Mouse (Mus musculus): ENCODE measurements around the gene Tbl1xr1. TPM values are rescaled to one million over a fixed set of nuclear protein-coding genes. Genes with fewer than 3 reads are reported as not detected.

The Tbl1xr1 gene
- polyA plus RNA-seq, 1 experiment from 2014 or later = 10.0 TPM

DNA sequence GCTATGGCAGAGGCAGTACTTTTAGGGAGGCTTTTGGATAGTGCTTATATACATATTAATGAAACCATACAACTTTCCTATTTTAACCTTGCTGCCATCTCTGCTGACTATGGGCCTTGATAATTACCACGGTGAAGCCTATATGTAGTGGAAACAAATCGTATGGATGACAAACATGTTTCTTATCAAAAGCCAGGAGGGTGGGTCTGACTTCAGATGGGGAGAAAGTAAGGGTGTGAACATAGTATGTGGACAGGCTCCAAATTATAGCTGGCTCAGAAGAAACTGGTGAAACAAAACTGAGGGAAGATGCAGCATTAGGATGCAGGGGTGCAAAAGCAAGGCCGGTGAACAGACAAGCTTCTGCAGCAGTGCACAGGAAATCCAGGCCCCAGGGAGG is 151.6 kb downstream of the Tbl1xr1 start:
- no peaks in the 10 kb centered on the region for H3K36me3 ChIP-seq
- ATAC-seq (replicated peaks; ENCODE audit: insufficient number of reproducible peaks, insufficient read depth, low FRiP score, low read depth) = no peak
- H3K4me3 ChIP-seq = no peak overlapping the region
- no peaks in the 10 kb centered on the region for H3K9me3 ChIP-seq (replicated peaks)
- no peak overlapping the region for H3K27ac ChIP-seq
- H3K27me3 ChIP-seq = no peaks in the 10 kb centered on the region
- 60% methylated on average over 3 of the region's 3 CpGs for WGBS
- H3K4me1 ChIP-seq (replicated peaks) = no peaks in the 10 kb centered on the region
- H3K9ac ChIP-seq = no peak overlapping the region
- H3K4me2 ChIP-seq = no peak overlapping the region

DNA sequence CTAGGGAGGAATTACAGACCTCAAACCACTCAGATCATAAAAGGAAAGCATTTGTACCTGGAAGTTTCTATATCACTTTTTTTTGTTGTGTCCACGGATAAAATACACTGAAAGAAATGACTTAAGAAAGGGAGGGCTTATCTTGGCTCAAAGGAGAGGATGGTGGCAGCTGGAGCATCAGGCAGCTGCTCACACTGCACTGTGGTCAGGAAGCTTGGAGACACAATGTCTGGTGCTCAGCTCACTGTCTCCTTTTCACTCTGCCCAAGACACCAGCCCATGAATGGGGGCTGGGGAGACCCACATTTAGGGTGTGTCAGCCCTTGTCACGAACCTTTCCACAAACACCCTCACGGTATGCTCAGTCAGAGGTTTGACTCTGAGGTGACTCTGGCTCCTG is 154.2 kb downstream of the Tbl1xr1 start:
- Histone ChIP-seq H3K9me3 (replicated peaks) (no peaks in the 10 kb centered on the region), H3K4me2 (no peak overlapping the region), H3K4me1 (replicated peaks) (no peaks in the 10 kb centered on the region), H3K9ac (no peak overlapping the region), H3K27me3 (no peaks in the 10 kb centered on the region), H3K4me3 (no peak overlapping the region), H3K27ac (no peak overlapping the region), H3K36me3 (no peaks in the 10 kb centered on the region)
- WGBS = 46% methylated on average over 3 of the region's 3 CpGs
- no peak for ATAC-seq (replicated peaks; ENCODE audit: insufficient number of reproducible peaks, insufficient read depth, low FRiP score, low read depth)

DNA sequence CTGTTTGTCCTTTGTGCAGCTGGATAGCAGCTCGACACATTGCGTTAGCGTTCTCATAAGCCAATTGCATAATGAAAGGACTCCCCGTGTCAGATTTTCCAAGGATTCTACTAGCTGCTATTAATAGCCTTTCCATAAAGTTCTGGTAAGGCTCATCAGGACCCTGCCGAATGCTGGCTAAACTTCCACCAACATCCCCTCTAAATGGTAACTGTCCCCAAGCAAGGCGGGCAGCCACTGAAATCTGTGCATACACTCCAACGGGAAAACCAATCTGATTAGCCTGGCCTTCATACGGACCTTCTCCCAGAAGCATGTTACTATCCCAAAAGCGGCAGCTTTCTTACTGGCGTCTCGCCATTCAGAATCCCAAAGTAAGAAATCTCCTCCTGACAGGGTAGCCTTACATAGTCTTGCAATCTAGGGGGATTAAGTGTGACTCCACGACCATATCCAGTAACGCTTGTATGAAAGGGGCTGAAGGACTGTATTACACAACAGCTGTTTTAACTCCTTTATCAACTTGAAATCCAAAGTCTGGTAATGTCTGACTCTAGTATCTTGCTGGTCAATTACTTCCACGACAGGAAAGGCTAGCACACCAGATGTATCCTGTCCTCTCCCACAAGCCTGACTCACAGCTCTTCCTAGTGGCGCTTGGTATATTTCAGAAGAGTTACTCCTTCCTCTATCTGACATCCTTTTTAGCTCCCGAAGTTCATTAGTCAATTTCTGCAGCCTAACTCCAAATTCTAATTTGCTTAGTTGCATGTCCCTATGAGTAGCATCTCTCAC is 161.9 kb downstream of the Tbl1xr1 start:
- no peak for ATAC-seq (replicated peaks; ENCODE audit: insufficient number of reproducible peaks, insufficient read depth, low FRiP score, low read depth)
- no peaks in the 10 kb centered on the region for H3K27me3 ChIP-seq

More for the DNA sequence above, 161.9 kb downstream of the Tbl1xr1 start:
- Histone ChIP-seq H3K4me1 (replicated peaks) (no peaks in the 10 kb centered on the region), H3K36me3 (no peaks in the 10 kb centered on the region), H3K4me2 (no peak overlapping the region), H3K4me3 (no peak overlapping the region), H3K9ac (no peak overlapping the region), H3K9me3 (replicated peaks) (no peaks in the 10 kb centered on the region), H3K27ac (no peak overlapping the region)
- WGBS = 70% methylated on average over 16 of the region's 16 CpGs

Data from heart, embryonic 15.5 days (tissue).